Mouse (Mus musculus): ENCODE measurements around the gene Msn. TPM values are rescaled to one million over a fixed set of nuclear protein-coding genes. Genes with fewer than 3 reads are reported as not detected.
"Not testable (repeated sequence)": the region's sequence is repeated elsewhere in the genome, so short reads cannot be mapped to it uniquely, and the experiment has no call there.

Msn gene
- polyA plus RNA-seq, 1 experiment from 2014 or later = 114 TPM

DNA sequence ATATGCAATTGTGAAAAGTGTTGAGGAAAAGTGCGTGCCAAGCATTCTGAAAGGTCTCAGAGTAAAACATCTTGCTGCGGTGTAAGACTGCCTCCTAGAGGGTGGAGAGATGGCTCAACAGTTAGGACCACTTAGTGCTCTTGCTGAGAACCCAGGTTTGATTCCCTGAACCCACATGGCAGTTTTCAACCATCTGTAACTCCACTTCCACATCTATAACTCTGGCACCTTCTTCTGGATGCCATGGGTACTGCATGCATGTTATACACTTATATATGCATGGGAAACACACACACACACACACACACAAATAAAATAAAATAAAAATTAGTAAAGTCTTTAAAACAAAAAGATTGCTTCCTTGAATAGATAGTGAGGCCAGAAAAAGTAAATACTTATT is 66.7 kb downstream of the Msn start:
- Histone ChIP-seq H3K27me3 (ENCODE audit: low read depth, poor library complexity, severe bottlenecking) (no peaks in the 10 kb centered on the region), H3K27ac (replicated peaks) (no peak overlapping the region), H3K9me3 (replicated peaks) (no peaks in the 10 kb centered on the region), H3K4me3 (no peak overlapping the region), H3K36me3 (peaks cover 41% of the 10 kb centered on the region), H3K4me1 (no peaks in the 10 kb centered on the region)
- 85% methylated on average over 2 of the region's 2 CpGs for WGBS
- no peak for DNase-seq (ENCODE audit: low spot score)

- no peak for DNase-seq (ENCODE audit: low spot score)
- 90% methylated on average over 2 of the region's 2 CpGs for WGBS
Observed at GRCm38 (mm10) chrX:96171645-96172388, 76.0 kb downstream of the Msn start.

GRCm38 (mm10) chrX:96178437-96178836 is 82.6 kb downstream of the Msn start:
- Histone ChIP-seq H3K27ac (replicated peaks) (no peak overlapping the region), H3K27me3 (ENCODE audit: low read depth, poor library complexity, severe bottlenecking) (no peaks in the 10 kb centered on the region), H3K36me3 (no peaks in the 10 kb centered on the region), H3K4me3 (no peak overlapping the region), H3K9me3 (replicated peaks) (no peaks in the 10 kb centered on the region), H3K4me1 (no peaks in the 10 kb centered on the region)
- 21% methylated on average over 1 of the region's 1 CpGs for WGBS
- DNase-seq (ENCODE audit: low spot score) = peak; percentile 12

More at GRCm38 (mm10) chrX:96171645-96172388, 76.0 kb downstream of the Msn start:
- H3K4me1 ChIP-seq = no peaks in the 10 kb centered on the region
- no peaks in the 10 kb centered on the region for H3K27me3 ChIP-seq (ENCODE audit: low read depth, poor library complexity, severe bottlenecking)
- no peaks in the 10 kb centered on the region for H3K9me3 ChIP-seq (replicated peaks)
- peaks cover 8% of the 10 kb centered on the region for H3K36me3 ChIP-seq
- H3K4me3 ChIP-seq = no peak overlapping the region
- no peak overlapping the region for H3K27ac ChIP-seq (replicated peaks)

DNA sequence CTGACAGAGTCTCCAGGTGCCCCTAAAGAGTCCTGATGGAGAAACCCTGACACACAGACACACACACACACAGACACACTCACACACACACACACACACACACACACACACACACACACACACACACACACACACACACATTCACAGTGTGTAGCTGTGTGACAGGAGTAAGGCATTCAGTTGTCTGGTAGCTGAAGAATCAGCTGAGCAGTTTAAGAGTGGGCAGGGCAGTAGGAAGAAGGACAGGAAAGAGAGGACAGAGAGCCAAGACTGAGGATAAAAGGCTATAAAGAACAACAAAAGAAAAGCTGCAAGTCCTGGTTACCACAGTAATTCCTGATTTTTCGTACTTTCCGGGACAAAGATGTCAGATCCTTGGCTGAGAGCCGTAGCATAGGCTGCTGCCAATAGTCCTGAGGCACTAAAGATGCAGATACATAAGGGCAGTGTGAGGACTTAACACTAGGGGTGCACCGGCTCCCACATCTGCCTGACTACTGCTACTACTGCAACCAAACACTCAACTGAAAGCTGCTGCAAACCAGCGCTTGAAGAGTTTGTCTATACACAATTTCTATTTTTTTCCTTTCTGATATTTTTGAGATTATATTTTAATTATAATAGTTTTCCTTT is 88.4 kb downstream of the Msn start:
- H3K4me1 ChIP-seq = no peaks in the 10 kb centered on the region
- no peak for DNase-seq (ENCODE audit: low spot score)
- H3K27ac ChIP-seq (replicated peaks) = no peak overlapping the region
- no peaks in the 10 kb centered on the region for H3K9me3 ChIP-seq (replicated peaks)
- H3K4me3 ChIP-seq = no peak overlapping the region
- 75% methylated on average over 5 of the region's 5 CpGs for WGBS
- no peaks in the 10 kb centered on the region for H3K36me3 ChIP-seq
- no peaks in the 10 kb centered on the region for H3K27me3 ChIP-seq (ENCODE audit: low read depth, poor library complexity, severe bottlenecking)

GRCm38 (mm10) chrX:96205143-96205542 is 109.3 kb downstream of the Msn start:
- not testable (repeated sequence) for H3K4me1 ChIP-seq; H3K27me3 ChIP-seq (ENCODE audit: low read depth, poor library complexity, severe bottlenecking); H3K27ac ChIP-seq (replicated peaks); H3K4me3 ChIP-seq; DNase-seq (ENCODE audit: low spot score); H3K9me3 ChIP-seq (replicated peaks); H3K36me3 ChIP-seq
- WGBS = 87% methylated on average over 3 of the region's 3 CpGs

DNA sequence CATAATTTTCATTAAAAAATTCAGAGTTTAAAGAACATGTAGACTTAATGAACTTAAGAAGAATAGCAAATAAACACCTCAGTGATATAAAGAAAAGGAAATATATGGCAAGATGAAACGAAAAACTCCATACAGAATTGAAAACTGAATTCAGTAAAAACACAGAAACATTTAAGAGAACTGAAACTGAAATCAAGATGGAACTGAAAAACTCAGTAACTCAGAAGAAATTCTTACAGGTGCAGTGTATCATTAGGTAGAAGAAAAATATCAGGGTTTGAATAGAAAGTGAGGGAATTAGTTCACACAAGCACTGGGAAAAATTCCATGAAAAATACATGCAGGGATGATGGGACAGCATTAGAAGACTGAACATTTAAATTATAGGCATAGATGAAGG is 111.0 kb downstream of the Msn start:
- Histone ChIP-seq H3K27ac (replicated peaks) (no peak overlapping the region), H3K4me1 (no peaks in the 10 kb centered on the region), H3K4me3 (no peak overlapping the region), H3K27me3 (ENCODE audit: low read depth, poor library complexity, severe bottlenecking) (no peaks in the 10 kb centered on the region; the same call in 1 of the 2 replicates), H3K36me3 (no peaks in the 10 kb centered on the region), H3K9me3 (replicated peaks) (no peaks in the 10 kb centered on the region)
- WGBS = 60% methylated on average over 1 of the region's 1 CpGs
- no peak for DNase-seq (ENCODE audit: low spot score)

DNA sequence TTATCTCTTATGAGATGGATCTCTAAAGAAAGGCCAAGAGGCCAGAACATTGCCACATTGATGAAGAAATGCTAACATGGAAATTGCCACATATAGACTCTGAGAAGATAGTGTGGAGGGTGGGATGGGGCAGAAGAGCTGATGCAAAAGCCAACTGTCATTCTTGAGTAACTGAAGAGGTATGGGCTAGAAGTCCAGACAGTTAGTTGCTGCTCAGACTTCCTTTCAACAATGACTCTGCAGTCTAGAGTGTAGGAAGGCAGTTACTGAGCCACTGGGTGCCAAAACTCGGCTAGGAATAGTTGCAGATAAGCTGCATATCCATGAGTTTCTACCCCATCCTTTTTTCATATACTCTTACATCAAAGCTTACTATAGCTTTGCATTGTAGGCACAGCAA is 122.2 kb downstream of the Msn start:
- no peak for DNase-seq (ENCODE audit: low spot score)
- no peak overlapping the region for H3K27ac ChIP-seq (replicated peaks)
- H3K27me3 ChIP-seq (ENCODE audit: low read depth, poor library complexity, severe bottlenecking) = no peaks in the 10 kb centered on the region
- H3K36me3 ChIP-seq = no peaks in the 10 kb centered on the region
- WGBS = 61% methylated on average over 1 of the region's 1 CpGs
- no peaks in the 10 kb centered on the region for H3K9me3 ChIP-seq (replicated peaks)
- no peaks in the 10 kb centered on the region for H3K4me1 ChIP-seq
- H3K4me3 ChIP-seq = no peak overlapping the region

Other genes starting within 250 kb of the Msn start
- 70.1 and 72.0 TPM in 2 replicates for gene Las1l, start 139.1 kb upstream of the Msn start, polyA plus RNA-seq (2016; fragmentation: Nextera tagmentation; extraction: Ambion mirVana)
- not detected in 2 replicates for gene Vsig4, start 197.4 kb downstream of the Msn start, polyA plus RNA-seq (2016; fragmentation: Nextera tagmentation; extraction: Ambion mirVana)

All from midbrain, embryonic 10.5 days (tissue).